Mouse (Mus musculus): ENCODE measurements around the gene Tmbim1. TPM values are rescaled to one million over a fixed set of nuclear protein-coding genes. Genes with fewer than 3 reads are reported as not detected.

The Tmbim1 gene
- polyA plus RNA-seq, 1 experiment from 2014 or later = 58.8 TPM

DNA sequence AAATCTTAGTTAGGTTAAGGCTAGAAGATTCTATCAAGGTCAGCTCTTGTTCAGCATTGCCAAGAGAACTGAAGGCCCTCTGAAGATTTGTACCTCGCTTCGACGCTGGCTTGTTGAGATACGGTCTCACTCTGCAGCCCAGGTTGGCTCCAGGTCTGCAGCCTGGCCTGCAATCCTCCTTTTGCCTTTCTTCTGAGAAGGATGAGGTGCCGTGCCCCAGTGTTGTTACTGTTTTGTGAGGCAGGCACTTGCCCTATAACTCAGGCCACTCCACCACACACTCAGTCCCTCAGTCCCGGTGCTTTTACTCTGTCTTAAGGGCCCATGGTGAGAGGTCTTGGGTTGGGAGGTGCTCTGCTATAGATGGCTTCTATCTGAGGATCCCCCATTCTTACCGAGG is 3.2 kb downstream of the Tmbim1 start:
- 75% methylated on average over 7 of the region's 7 CpGs for WGBS
- Histone ChIP-seq H3K36me3 (no peaks in the 10 kb centered on the region), H3K9ac (no peak overlapping the region)

DNA sequence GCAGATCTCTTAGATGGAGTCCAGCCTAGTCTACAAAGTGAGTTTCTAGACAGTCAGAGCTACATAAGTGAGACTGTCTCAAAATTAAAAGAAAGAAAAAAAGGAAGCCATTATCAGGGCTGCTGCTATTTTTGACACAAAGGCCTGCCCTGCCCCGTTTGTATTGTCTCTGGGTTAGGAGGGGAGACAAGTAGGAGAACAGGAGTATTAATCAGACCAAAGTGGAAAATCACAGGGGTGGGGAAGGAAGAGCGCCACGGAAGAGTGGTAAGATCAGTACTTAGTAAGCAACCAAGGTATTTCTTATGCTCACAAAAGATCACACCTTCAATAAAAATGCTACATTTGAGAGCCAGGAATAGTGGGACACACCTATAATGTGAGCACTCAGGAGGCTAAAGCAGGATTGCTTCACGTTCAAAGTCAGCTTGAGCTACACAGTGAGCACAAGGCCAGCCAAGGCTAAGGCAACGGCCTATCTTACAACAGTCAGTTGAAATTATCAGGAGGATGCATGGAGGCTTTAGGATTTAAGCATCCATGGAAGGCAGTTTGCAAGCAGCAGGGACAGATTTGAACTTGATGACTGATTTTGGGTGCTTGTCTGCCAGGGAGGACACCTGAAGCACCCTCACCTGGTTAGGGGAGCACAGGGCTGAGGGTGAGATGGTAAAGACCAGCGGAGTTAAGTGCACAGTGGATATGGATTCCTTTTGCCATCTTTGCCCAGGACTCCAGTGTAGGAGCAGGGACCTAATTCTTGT is 4.9 kb downstream of the Tmbim1 start:
- no peak overlapping the region for H3K4me3 ChIP-seq
- H3K36me3 ChIP-seq = no peaks in the 10 kb centered on the region
- no peak overlapping the region for H3K4me2 ChIP-seq
- peak overlapping the region; percentile 30; the same call in 1 of the 2 replicates for H3K27ac ChIP-seq
- no peak for ATAC-seq (ENCODE audit: insufficient number of reproducible peaks, low FRiP score, low TSS enrichment, low read depth)
- H3K4me1 ChIP-seq = peaks cover 70% of the 10 kb centered on the region
- H3K9me3 ChIP-seq = no peaks in the 10 kb centered on the region
- WGBS = 75% methylated on average over 6 of the region's 6 CpGs
- H3K27me3 ChIP-seq = no peaks in the 10 kb centered on the region
- no peak overlapping the region for H3K9ac ChIP-seq

More for the DNA sequence above, 3.2 kb downstream of the Tmbim1 start:
- H3K27ac ChIP-seq = 0 out of 2 replicates have a peak overlapping the region, but pooled peaks have one; percentile 12
- no peak for ATAC-seq (ENCODE audit: insufficient number of reproducible peaks, low FRiP score, low TSS enrichment, low read depth)
- peak overlapping the region; percentile 76; the same call in 1 of the 2 replicates for H3K4me3 ChIP-seq
- H3K27me3 ChIP-seq = no peaks in the 10 kb centered on the region
- peak overlapping the region; percentile 67 for H3K4me2 ChIP-seq
- no peaks in the 10 kb centered on the region for H3K9me3 ChIP-seq
- peaks cover 53% of the 10 kb centered on the region for H3K4me1 ChIP-seq

DNA sequence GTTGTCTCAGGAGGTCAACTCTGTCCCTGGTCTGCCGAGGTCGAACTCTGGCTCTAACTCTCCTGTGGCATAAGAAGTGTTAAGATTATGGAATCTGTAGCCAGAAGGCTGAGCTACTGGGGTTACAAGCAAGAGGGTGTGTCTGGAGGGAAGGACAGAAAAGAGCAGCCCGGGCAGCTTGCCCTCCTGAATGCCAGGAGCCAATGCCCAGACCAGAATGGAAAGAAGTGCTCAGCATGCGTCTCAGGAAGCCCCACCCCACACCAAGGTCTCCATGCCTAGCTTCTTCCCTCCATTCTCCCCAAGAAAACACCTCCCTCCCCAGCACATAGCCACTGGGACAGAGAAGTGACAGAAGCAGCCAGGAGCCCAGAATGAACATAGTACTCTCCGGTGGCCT is 6.4 kb downstream of the Tmbim1 start:
- Histone ChIP-seq H3K27ac (peak overlapping the region; percentile 97), H3K4me1 (peaks cover 78% of the 10 kb centered on the region)
- 44% methylated on average over 5 of the region's 5 CpGs for WGBS

DNA sequence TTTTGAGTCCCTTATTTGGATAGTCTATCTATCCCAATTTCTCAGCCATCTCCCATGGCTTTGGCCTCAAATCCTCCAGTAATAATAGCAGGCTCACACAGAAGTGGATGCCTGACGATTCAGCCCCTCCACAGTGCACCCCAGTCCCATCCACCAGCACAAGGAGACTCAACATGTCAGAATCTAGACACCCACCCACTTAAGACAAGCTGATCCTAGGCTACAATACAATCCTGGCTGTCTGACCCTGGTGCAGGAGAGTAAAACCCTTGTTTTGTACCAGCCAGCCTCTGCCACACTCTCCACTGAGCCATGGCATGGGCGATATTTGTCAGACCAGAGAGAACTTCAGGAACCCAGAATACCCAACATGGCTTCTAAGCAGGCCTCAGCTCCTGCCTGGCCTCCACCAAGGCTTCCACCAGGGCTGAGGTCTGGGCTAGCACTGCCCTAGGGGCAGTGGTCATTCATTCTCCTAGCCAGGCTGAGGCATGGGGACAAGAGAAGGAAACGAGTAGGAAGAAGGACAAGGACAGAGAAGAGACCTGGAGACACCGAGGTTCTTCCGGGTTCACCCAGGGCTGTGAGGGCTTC is 7.2 kb downstream of the Tmbim1 start:
- Histone ChIP-seq H3K36me3 (peaks cover 11% of the 10 kb centered on the region), H3K9me3 (no peaks in the 10 kb centered on the region), H3K27me3 (no peaks in the 10 kb centered on the region), H3K27ac (peak overlapping the region; percentile 97), H3K4me2 (no peak overlapping the region), H3K4me3 (no peak overlapping the region), H3K9ac (no peak overlapping the region), H3K4me1 (peaks cover 78% of the 10 kb centered on the region)
- no peak for ATAC-seq (ENCODE audit: insufficient number of reproducible peaks, low FRiP score, low TSS enrichment, low read depth)
- WGBS = 80% methylated on average over 5 of the region's 5 CpGs

More for the DNA sequence above, 6.4 kb downstream of the Tmbim1 start:
- Histone ChIP-seq H3K9me3 (no peaks in the 10 kb centered on the region), H3K27me3 (no peaks in the 10 kb centered on the region), H3K4me2 (no peak overlapping the region), H3K4me3 (no peak overlapping the region), H3K9ac (no peak overlapping the region), H3K36me3 (peaks cover 3% of the 10 kb centered on the region; the same call in 1 of the 2 replicates)
- no peak for ATAC-seq (ENCODE audit: insufficient number of reproducible peaks, low FRiP score, low TSS enrichment, low read depth)

DNA sequence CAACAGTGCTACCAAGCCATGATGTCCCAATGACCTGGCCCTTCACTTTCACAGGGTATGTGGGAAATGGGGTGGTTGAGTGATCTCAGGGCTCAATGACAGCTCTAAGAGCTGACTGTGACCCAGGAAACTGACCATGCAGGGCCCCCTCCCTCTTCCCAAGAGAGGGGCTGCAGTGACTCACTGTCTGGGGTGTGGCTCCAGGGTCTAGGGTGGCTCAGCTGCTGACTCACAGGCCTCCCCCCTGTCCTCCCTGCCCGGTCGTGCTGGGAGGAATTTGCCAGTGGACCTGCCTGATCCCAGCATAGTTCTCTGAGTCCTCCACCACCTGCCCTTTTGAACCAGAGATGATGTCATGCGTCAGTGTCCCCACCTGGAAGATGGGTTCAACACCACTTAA is 8.2 kb downstream of the Tmbim1 start:
- Histone ChIP-seq H3K9ac (no peak overlapping the region), H3K36me3 (peaks cover 21% of the 10 kb centered on the region), H3K4me2 (no peak overlapping the region), H3K4me3 (no peak overlapping the region), H3K27me3 (no peaks in the 10 kb centered on the region), H3K27ac (peak overlapping the region; percentile 97), H3K4me1 (peaks cover 70% of the 10 kb centered on the region), H3K9me3 (no peaks in the 10 kb centered on the region)
- no peak for ATAC-seq (ENCODE audit: insufficient number of reproducible peaks, low FRiP score, low TSS enrichment, low read depth)
- WGBS = 49% methylated on average over 3 of the region's 3 CpGs

DNA sequence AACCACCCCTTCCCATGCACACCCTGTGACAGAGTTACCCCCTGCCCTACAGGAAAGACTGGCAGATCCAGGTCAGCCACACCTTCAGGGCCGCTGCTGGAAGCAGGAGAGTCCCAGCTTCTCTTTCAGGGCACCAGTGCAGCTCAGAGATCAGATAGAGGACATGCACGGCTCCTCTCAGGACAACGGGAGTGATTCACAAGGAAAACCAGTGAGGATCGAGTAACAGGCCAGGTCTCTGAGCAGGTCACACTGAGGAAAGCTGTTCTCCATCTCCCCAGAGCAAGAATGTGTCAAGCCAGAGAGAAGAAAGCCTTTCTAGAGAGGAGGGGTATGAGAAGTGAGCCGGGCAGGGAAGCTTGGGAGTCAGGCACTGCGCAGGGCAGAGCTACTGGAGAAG is 8.9 kb downstream of the Tmbim1 start:
- Histone ChIP-seq H3K9me3 (no peaks in the 10 kb centered on the region), H3K27ac (peak overlapping the region; percentile 97), H3K36me3 (peaks cover 29% of the 10 kb centered on the region), H3K4me2 (peak overlapping the region; percentile 37), H3K27me3 (no peaks in the 10 kb centered on the region), H3K4me1 (peaks cover 62% of the 10 kb centered on the region), H3K9ac (no peak overlapping the region), H3K4me3 (no peak overlapping the region)
- 41% methylated on average over 6 of the region's 6 CpGs for WGBS
- ATAC-seq (ENCODE audit: insufficient number of reproducible peaks, low FRiP score, low TSS enrichment, low read depth) = no peak

DNA sequence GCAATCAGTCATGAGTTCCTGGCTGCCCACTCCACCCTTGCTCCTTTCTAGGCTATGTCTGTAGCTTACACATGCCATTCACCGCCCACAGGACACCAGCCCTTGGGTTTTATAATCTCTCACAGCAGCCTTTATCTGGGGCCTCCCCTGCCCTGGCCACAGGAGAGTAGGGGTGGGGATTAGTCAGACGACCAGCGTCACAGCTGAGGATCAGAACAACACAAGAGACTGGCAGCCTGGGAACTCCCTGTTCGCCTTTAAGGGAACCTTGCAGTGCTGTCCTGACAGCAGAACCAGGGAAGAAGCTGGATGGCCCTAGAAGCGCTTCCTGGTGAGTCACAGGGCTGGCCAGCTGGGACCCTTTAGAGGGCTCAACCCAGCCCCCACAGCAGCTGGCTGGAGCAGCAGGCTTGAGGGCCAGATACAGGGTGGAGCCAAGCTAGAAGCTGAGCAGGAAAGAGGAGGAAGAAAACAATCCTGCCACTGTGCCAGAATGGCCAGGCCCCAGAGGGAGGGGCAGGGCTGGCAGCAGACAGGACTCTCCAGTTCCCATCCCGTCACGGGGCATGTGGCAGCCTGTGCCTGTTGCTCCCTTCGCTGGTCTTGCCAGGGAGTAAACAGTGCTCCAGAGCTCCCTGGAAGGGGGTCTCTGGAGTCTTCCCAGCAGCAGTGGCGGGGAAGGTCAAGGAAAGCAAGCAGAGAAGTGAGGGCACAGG is 9.8 kb downstream of the Tmbim1 start:
- Histone ChIP-seq H3K36me3 (peaks cover 35% of the 10 kb centered on the region), H3K9me3 (no peaks in the 10 kb centered on the region), H3K27me3 (no peaks in the 10 kb centered on the region), H3K4me1 (peaks cover 56% of the 10 kb centered on the region), H3K4me2 (peak overlapping the region; percentile 37), H3K4me3 (peak overlapping the region; percentile 19), H3K27ac (peak overlapping the region; percentile 97), H3K9ac (no peak overlapping the region)
- ATAC-seq (ENCODE audit: insufficient number of reproducible peaks, low FRiP score, low TSS enrichment, low read depth) = peak; percentile 87
- WGBS = 11% methylated on average over 9 of the region's 9 CpGs

DNA sequence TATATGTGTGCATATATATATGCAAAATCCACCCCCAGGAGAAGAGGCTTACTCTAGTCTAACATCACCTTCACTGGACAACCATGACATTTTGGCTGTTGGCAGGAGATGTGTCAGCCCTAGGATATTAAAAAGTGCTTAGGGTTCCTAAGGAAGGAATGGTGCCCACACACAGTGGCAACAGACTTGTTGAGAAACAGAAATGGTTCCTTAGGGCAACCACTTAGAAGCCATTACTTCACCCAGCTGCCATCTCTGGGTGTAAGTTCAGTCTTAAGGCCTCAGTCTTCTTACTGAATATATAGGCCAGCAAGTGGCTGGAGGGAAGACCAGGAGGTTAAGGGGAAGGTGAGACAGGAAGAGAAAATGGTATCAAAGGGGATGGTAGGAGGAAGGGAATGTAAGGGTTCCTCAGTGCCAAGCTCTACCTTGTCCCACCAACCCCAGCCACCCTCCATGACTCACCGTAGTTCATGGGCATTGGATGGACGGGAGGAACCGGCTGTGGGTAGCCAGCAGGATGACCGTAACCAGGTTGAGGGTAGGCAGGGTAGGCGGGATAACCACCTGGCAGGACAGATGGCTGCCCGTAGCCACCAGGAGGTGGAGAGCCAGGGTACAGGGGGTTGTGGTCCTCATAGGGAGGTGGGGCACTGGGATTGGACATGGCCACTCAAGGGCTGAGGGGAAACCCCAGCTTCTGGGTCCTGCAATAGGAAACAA is 10.5 kb downstream of the Tmbim1 start:
- no peak for ATAC-seq (ENCODE audit: insufficient number of reproducible peaks, low FRiP score, low TSS enrichment, low read depth)
- no peak overlapping the region for H3K4me3 ChIP-seq
- no peaks in the 10 kb centered on the region for H3K27me3 ChIP-seq
- H3K4me2 ChIP-seq = peak overlapping the region; percentile 37
- peak overlapping the region; percentile 97 for H3K27ac ChIP-seq
- H3K4me1 ChIP-seq = peaks cover 59% of the 10 kb centered on the region
- no peak overlapping the region for H3K9ac ChIP-seq
- WGBS = 89% methylated on average over 6 of the region's 6 CpGs
- peaks cover 42% of the 10 kb centered on the region for H3K36me3 ChIP-seq
- no peaks in the 10 kb centered on the region for H3K9me3 ChIP-seq

DNA sequence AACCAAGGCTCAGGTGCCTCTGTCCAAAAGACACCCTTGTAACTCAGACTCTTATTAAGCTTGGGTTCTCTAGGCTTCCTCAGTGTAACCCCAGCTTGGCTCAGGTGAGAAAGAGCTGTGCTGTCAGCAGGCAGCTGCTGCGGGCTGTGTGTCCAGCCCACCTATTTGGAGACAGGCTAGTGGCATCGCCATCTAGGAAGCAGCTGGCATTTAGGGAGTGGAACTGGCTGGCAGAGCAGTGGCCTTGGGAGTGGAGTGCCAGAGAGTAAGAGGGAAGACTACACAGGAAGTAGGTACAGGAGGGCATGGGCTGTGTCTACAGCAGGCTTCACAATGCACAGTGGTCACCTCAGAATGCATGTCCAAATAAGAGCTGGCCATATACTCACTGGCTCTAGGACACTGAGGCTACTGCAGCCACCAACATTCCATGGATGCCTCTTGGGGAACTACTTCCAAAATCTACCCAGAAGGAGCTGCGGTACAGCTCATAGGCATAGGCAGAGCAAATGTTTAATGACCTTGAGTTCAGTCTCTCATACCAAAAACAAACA is 11.3 kb downstream of the Tmbim1 start:
- Histone ChIP-seq H3K36me3 (peaks cover 49% of the 10 kb centered on the region), H3K4me3 (no peak overlapping the region)

DNA sequence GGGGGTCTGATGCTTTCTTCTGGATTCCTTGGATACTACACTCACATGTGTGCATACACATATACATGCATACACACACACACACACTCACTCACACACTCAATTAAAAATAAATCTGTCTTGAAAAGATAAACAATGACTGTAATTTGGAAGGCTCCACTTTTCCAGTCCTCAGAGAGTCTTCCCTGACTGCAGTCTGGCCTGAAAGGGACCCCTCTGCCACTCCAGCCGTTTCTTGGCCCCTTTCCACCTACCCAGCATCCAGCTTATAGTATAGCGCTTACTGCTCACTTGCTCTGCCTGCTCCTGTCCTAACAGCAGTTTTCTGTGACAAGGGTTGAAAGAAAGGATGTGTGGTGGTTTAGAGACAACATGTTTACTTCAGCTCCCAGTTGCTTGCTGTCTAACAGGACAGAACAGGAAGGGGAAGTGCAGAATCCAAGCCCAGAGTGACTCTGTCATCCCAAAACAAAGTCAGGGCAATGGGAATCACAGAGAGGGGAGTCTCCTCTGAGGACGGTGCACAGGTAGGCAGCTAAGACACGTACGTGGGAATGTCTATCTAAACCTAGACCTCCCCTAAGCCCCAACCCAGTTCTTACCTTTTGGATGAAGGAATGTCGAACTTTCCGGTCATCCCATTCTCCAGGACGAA is 12.0 kb downstream of the Tmbim1 start:
- Histone ChIP-seq H3K27me3 (no peaks in the 10 kb centered on the region), H3K27ac (no peak overlapping the region), H3K9ac (no peak overlapping the region), H3K36me3 (peaks cover 56% of the 10 kb centered on the region), H3K4me3 (no peak overlapping the region), H3K9me3 (no peaks in the 10 kb centered on the region), H3K4me1 (peaks cover 56% of the 10 kb centered on the region), H3K4me2 (no peak overlapping the region)
- whole genome bisulfite sequencing = 84% methylated on average over 8 of the region's 8 CpGs
- no peak for ATAC-seq (ENCODE audit: insufficient number of reproducible peaks, low FRiP score, low TSS enrichment, low read depth)

More for the DNA sequence above, 11.3 kb downstream of the Tmbim1 start:
- no peaks in the 10 kb centered on the region for H3K27me3 ChIP-seq
- H3K9ac ChIP-seq = no peak overlapping the region
- H3K4me1 ChIP-seq = peaks cover 58% of the 10 kb centered on the region
- H3K9me3 ChIP-seq = no peaks in the 10 kb centered on the region
- no peak for ATAC-seq (ENCODE audit: insufficient number of reproducible peaks, low FRiP score, low TSS enrichment, low read depth)
- H3K27ac ChIP-seq = peak overlapping the region; percentile 34; the same call in 1 of the 2 replicates
- no peak overlapping the region for H3K4me2 ChIP-seq
- WGBS = 86% methylated on average over 3 of the region's 3 CpGs
